13 mouse cellular contexts compared by ENCODE assay signal in genomic region chr19:57113975-57114374, GRCm38 (mm10).
"Had no signal": no experiment of that assay in that cellular context is flagged by ENCODE, and none has a peak within 500 bp of the region (broad histone marks: within the 10 kb centered on the region; RNA-seq: fewer than 3 reads in every experiment).

No protein-coding gene starts in this region.

- H3K9me3 ChIP-seq: limb, embryonic 10.5 days; liver, embryonic 12.5 days; neural tube, embryonic 13.5 days had no signal

- H3K4me2 ChIP-seq: liver, embryonic 12.5 days; neural tube, embryonic 13.5 days had no signal

- ATAC-seq: liver, embryonic 12.5 days had no signal

- H3K27me3 ChIP-seq: neural tube, embryonic 13.5 days had no signal

- H3K9ac ChIP-seq: liver, embryonic 12.5 days; neural tube, embryonic 13.5 days had no signal

- DNase-seq: kidney, adult 18-20 months; kidney, postnatal 10 days; kidney, postnatal 4 days; lung, postnatal 36 days; midbrain, embryonic 14.5 days; retina, postnatal 1 day; right cerebral cortex, postnatal 4 days; spleen, adult 18-20 months; thymus, postnatal 4 days had no signal

- H3K27ac ChIP-seq: limb, embryonic 10.5 days; liver, embryonic 12.5 days; neural tube, embryonic 13.5 days had no signal

- H3K36me3 ChIP-seq: limb, embryonic 10.5 days; liver, embryonic 12.5 days; neural tube, embryonic 13.5 days had no signal

- H3K4me3 ChIP-seq: layer of hippocampus, adult 2 months; limb, embryonic 10.5 days; liver, embryonic 12.5 days; neural tube, embryonic 13.5 days had no signal
